Mouse (Mus musculus) testis, postnatal 14 days (tissue): ENCODE measurements around the gene Scn4b.

Experiments used
- DNase-seq: peaks from one replicate; pipeline ENCODE4 v3.0.0; 2021; ENCODE audit warnings: low spot score

Scn4b gene

DNA sequence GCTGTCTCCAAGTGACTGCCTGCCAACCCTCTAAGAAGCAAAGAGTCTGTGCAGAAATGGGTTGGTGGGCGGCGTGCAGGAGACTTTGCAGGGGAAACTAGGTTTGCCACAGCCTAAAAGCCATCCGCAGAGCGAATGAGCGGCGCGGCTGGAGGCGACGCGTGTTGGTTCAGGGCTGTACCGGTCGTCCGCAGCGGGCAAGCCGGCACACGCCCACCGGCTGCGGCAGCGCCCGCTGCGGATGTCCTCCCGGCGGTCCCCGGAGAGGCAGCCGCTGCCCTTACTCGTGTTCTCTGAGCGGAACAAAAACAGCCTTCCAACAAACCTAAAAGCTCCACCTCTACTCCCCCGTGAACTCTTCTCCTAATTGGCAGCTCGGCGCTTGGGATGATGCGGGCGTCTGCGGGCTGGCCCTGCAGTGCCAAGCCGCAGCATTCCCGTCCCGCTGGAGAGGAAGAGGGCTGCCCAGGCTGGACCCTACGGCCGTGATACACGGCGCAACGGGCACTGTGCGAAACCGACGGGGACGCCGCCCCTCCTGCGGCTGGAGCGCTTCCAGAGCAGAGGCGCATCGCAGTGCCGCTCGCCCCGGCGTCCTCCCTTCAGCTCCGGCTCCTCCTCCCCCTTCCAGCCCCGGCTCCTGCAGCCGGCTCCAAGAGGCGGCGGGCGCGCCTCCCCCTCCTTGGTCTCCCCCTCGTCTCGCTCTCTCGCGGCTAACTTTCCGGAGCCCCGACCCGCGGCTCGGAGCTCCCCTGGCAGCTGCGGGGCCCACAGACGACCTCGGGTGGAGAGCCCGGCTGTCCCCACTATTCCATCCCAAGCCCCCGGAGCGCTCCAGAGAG lies at the start of gene Scn4b:
Gene Scn4b (plus strand): TSS at position 205 of the 842 bp plus-strand sequence.
- DNase-seq = no peak

DNA sequence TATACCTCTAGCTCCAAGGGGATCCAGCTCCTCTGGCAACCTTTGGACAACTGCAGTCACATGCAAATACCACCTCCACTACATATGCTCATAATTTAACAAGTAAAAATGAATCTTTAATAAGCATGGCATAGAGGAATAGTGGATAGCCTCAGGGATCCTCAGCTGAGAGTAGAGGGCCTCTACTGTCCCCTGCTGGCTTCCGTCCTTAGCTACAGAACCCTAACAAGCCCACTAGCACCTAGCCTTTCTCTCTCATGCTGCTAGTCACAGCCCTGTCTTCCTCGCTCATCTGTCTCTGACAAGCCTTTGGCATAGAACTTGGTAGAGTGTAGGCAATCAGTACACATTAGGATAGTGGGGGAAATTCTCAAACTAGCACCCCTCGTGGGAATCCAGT lies 47.4 kb upstream of the Scn4b start:
- no peak for DNase-seq

DNA sequence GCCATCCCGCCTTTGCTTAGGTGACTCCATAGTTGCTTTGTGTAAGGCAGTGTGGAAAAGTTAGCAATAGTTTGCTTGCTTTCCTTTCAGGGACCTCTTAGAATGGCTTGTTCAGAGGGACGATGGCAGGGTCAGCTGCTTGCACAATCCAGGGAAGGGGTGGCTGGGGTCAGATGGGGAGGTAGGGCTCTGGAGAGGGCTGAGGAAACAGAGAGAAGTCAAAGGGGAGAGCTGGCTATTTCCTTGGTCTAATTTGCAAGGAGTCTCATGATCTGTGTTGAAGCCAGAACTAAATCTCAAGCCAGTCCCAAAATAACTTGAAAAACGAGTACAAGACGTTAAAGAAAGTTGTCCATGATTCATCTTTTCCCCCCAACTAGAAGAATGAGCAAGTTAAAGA lies 45.6 kb upstream of the Scn4b start:
- DNase-seq = no peak

DNA sequence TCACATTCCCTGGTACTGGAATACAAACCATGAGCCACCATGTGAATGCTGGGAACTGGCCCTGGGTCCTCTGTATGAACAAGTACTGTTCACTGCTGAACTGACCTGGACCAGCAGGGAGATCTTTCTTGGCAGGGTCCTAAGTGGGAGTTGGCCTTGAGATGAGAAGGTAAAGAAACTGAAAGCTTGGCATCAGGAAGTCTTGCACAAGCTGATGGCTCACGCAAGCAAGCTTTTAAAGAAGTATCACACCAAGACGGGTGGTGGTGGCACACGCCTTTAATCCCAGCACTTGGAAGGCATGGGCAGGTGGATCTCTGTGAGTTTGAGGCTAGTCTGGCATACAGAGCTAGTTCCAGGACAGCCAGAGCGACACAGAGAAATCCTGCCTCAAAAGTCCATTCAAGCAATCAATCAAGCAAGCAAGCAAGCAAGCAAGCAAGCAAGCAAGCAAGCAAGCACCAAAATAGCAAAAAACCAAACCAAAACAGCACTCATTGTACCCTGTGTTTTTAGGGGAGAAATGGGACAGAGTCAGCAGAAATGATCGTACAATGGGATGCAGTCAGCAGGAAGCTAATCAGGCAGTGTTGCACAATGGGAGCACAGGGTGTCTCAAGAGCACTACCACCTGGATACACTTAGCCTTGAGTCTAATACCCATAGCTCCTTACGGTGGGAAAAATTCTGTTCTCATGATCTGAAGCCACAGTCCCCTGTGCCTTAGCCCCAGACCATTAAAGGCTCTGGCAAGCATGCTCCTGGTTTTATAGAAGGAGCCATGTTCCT lies 42.9 kb upstream of the Scn4b start:
- no peak for DNase-seq

DNA sequence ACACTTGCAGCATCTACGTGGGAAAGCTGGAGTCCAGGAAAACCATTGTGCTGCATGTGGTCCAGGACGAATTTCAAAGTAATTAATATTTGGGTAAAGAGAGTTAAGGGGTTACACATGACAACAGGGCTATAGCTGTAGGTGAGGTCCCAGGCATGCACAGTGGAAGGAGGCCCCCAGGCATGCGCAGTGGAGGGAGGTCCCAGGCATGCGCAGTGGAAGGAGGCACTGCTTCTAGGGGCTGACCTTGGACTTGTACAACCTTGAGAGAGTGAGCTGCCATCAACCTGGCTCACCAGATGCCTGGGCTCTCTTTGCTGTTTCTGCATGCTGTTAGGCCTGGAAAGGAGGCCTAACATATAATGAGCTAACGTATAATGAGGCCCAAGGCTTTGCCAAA lies 40.3 kb upstream of the Scn4b start:
- DNase-seq = no peak

DNA sequence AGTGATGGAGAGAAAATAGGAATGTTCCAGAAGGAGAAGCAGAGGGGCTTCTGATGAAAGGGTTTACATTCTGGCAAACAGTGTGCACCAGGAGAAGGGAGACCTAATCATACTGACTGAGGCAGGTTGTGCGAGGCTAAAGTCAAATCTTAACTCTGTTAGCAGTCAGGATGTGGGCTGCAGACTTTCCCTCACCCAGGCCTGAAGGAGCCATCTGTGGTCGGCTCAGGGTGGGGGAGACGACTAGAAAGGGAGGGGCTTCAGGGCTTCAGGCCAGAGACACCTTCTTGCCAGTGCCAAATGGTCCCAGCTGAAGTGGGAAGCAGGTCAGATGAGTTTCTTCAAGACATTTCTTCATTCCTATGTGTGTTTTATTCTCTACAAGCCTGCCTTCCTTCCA lies 39.8 kb upstream of the Scn4b start:
- DNase-seq = no peak

DNA sequence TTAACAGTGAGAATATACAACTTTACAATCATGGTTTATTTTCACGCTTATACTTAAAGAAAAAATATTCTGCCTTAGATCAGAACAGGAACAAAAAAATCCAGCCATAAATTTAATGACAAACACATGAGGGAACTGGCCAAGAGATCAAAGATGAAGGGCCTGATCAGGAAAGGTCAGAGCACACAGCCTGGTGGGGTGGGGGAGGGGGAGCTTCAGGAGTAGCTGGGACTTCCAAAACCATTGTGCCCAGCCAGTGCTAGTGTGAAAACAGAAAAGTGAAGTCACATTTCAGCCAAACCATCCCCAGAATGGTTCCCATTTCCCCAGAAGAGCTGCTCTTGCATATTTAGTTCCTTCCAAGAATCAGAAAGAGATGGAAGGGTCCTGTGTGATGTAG lies 35.7 kb upstream of the Scn4b start:
- no peak for DNase-seq

DNA sequence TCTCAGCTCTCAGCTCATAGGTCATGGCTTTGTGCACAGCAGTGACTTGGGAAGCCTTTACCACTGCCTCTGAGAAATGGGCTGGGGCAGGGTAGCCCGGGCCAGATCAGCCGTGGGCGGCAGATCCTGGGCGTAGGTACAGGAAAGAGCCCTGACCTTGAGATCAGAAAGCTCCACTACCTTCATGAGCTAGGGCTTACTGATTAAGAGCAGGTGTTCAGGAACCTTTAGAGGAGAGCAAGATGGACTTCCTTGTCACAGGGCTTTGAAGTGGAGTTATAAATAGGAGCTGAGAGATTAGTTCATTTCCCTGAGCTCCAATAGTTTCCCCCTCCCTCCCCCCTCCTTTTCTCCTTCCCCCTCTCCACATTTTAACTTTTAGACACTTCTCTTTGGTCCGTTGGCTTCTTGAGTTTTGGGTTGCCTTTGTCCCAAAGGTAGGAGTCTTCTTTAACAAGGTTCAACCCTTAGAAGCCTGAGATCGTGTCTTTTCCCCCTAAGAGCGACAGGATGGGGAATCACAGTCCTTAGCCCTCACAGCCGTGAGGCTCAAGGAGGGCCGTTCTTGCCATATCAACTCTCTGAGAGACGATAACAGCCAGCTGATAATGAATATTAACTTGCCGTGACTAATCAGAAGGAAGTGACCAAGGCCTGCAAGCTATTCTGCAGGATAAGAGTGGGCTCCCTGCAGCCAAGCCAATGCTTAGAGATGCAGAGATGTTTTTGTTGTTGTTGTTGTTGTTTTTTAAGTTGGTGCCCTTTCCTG lies 34.8 kb upstream of the Scn4b start:
- no peak for DNase-seq

DNA sequence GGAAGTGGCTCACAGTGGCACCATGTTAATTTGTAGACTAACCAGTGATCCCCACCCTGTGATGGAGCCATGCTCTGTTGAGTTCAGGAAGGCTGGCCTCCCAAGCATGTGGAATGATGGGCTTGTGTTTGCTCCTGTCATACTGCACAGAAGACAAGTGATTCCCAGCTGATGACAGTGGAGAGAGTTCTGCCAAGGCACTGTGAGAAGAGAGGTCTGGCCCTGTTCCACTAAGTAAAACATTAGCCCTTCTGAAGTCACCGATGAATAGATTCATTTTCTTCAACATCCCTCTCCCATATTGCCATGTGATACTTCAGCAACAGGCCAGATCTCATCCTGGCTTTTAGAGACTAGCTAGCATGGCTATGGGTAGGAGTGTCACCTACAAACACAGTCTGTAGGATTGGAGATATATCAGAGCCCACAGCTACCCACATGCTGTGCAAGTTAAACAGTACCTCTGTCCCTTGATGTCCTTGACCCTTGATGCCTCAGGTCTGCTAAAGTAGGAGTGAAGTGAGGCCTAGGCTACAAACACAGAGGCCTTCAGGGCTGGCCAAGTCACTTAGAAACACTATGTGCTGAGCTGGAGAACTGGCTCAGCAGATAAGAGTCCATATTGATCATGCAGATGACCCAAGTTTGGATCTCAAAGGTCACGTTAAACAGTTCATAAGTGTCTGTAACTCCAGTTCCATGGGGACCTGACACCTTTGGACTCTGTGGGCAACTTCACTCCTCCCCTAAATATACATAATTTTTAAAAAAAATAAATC lies 32.4 kb upstream of the Scn4b start:
- DNase-seq = no peak

DNA sequence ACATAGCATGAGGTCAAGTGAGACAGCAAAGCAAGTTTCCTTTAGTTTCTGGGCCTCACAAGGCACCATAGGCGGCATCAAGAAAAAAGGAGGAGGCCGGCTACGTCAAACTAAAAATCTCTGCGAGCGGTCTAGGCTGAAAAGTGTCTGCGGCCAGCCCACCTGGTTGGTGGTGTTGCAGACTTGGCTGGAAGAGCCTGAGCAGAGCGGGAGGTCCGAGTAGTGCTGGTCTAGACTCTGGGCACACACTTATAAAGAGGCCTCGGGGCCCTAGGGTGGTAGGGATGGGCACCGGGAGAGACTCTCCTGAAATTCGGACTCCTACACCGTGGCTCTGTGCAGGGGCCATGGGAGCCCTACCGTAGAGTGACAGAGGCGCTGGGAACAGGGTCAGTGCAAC lies 22.5 kb upstream of the Scn4b start:
- DNase-seq = peak; percentile 48

DNA sequence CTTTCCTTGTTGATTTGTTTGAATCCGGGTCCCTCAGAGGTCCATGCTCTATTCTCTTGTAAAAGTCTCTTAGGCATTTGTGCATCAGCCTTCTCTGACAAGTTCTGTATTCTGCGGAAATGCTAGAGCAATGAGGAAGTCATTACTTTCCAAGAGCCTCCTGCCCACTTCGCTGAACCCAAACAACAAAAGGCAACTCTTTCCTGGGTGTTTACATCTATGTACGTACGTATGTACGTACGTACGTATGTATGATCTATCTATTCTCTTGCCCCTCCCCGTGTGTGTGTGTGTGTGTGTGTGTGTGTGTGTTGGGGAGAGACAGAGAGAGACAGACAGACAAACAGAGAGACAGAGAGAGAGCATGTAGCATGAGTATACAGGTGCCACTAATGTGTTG lies 21.4 kb upstream of the Scn4b start:
- no peak for DNase-seq

DNA sequence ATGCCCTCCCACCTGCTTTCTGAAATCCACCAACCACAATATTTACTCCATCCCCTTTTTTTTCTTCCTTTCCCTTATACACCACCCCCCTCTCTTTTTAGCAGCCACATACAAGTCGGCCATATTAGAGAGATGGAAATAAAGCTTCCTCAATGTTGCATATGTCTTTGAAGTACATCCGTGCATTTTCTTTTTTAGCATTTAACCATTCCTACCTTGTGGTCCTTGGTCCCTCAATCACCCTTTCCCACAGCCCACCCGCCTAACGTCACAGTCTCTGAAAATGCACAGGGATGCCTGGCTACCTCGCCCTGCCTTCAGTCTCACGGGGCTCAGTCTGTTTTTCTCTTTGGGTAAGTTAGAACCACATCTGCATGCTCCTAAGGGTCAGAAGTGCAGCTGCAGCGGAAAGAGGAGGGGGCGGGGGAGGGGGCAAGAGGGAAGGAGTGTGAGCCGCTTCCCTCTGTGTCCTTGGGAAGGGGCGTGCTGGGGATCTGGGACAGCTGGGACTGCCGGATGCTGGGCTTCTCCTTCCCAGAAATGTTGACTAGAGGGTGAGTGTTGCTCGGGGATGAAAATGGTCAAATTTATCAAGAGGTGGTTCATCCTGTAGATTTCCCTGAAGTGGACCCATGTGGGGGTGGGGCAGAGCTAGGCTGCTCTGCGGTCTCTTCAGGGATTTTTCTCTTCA lies 20.3 kb upstream of the Scn4b start, which contains the start of gene Scn2b:
Gene Scn2b (plus strand): TSS at position 42 of the 691 bp plus-strand sequence.
- no peak for DNase-seq

DNA sequence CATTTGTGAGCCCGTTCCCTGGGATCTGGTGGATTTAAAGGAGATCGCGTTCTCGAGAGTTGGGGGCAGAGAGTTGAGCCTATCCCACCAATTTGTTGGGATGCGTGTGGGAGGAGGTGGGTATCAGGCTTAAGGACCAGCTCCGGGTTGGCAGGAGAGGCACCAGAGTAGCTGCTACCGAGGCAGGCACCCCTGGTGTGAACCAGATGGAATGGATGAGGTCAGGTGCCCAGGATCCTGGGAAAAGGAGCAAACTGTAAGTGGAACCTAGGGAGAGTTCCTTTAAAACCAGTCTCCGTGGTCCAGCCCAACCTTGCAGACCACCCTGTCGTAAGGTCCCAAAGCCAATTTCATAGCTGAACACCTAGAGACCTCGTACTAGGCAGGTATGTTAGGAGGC lies 19.6 kb upstream of the Scn4b start:
- no peak for DNase-seq

DNA sequence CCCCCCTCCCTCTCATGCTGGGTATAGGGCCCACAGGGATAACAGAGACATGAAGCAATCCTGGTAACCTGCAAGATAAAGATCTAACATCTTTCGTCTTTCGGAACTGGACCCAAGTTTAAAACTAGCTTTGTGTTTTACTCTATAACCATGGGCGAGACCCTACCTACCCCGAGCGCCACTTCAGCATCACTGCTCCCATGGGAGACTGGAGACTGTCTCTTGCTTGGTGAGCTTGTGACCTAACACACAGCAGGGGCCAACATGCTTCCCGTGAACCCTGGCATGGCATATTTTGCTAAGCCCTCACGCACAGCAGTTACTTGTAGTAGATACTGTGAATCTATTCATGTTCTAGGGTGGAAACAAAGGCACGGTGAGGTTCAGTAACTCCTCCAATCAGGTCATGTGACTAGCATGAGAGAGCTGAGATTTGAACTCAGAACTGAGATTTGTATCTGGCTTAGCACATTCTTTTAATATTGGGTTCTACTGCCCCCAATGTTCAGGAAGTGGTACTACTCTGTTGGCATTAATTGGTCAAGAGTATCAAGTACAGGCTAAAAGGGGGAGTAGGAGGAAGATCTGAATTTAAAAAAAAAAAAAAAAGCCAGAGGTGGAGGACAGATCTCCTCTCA lies 18.8 kb upstream of the Scn4b start:
- no peak for DNase-seq

DNA sequence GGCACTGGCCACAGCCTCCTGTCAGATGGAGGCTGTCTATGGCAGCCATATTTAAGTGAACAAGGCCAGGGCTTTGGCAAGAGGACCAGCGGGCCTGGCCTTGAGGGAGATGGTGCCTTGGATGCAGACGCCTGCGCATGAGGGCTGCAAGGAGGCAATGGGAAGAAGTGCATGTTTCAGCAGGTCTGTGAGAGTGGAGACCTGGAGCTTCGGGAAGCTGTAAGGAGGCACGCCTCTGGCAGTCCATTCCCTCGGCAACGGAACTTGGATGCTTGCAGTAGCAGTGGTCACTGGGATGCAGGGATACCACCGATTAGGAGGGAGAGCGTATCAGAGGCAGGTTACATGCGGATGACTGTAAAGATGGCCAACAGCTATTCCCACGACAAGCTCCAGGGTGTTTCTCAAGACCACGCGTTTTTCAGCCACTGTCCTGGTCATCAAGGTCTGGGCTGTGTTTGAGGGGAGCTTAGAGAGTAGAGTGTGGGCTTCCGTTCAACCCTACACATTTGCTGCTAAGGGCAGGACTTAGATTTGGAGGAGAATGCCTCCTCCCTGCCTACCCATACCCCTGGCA lies 18.2 kb upstream of the Scn4b start:
- no peak for DNase-seq

DNA sequence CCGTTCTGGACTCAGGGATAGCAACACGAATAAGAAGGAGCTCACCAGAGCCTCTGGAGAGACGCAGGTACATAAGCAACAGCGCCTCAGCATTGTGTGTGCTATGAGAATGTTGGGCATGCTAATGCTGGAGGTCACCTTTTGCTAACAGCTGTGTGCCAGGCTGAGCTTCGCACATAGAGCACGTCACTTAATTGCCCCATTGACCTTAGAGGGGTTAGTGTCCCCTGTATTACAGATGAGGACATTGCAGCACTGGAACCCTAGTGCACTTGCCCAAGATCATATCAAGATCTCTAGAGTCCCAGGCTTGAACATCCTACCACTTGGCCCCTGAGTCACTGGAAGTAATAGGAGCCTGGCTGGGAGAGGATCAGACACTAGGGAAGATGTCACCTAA lies 17.6 kb upstream of the Scn4b start:
- DNase-seq = no peak

DNA sequence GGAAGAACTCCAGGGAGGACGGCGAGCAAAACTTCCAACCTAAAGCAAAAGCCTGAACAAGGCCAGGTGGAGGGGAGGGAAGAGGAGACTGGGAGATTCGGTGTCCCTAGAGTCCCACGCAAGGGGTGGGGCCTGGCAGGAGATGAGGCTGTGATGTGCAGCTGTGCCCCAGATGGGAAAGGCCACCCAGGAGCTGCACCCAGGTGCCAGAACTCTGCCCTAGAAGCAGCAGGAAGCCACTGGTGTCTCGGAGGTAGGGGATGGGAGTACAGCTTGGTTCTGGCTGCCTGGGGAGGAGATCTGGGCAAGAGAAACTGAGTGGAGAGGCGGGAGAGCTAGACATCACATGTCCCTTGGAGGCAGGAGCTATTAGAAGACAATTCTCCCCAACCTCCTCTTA lies 17.2 kb upstream of the Scn4b start:
- no peak for DNase-seq

DNA sequence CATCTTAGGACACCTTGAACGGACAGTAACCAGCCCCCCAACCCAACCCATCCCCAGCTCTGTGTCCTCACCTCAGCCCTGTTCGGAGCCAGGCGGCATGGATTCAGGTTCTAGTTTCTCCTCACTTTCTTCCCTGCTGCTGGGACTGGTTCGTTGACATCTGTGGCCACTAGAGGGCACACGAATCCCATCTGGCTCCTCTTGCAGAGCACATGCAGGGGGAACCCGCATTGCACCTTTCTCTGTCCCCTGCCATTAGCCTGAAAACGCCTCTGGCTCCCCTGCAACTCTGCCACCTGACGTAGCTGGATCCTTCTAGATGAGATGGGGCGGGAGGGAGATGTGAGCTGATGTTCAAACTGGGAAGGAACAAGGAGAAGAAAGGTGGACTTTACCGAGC lies 16.4 kb upstream of the Scn4b start:
- DNase-seq = peak; percentile 47

DNA sequence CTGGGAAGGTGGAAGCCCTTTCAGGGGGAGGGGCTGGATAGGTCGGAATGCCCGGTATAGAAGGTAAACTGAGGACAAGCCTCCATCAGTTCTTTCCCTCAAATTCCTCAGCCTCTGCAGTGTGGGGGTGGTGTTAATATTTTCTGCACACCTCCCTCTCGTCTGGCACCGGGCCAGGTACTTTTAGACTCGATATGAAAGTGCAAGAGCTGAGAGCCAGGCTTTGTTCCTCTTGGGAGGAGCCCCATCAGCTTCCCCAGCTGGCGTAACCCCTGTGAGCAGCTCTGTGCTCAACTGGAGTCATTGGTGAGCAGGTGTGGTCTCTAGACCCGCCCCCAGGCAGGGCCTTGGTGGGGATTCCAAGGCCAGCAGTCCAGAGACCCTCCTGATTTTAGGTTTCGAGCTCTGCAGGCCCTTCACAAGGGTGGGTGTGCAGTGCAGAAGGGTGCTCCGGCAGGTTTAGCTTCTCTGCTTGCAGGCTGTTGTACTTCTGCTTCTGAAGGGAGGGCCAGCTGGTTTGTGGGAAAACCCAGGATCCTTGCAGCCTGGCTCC lies 15.9 kb upstream of the Scn4b start:
- no peak for DNase-seq

DNA sequence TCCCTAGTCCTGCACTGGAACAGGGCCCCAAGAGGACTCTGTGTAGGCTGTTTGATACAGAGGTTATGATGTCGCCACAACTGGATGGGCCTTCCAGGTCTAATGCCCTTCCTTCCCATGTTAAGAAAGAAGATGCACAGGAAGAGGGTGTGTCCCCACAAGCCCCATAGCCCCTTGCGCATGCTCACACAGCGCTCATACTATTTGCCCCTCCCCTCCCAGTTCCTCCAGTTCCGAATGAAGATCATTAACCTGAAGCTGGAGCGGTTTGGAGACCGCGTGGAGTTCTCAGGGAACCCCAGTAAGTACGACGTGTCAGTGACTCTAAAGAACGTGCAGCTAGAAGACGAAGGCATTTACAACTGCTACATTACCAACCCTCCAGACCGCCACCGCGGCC lies 13.0 kb upstream of the Scn4b start:
- no peak for DNase-seq
